ENCODE assay signal across 14 mouse cellular contexts in genomic region chr6:83014482-83015466, GRCm38 (mm10). TPM values are rescaled to one million over a fixed set of nuclear protein-coding genes. Genes with fewer than 3 reads are reported as not detected.
A peak's percentile ranks its signal among the peaks of the same experiment; 100 is the strongest.
DNase-seq lines count a peak whose midpoint lies in the region; ATAC-seq and TF ChIP-seq lines count a peak whose summit lies in the region.
"Had no signal": no experiment of that assay in that cellular context is flagged by ENCODE, and none has a peak within 500 bp of the region (broad histone marks: within the 10 kb centered on the region; RNA-seq: fewer than 3 reads in every experiment).

No protein-coding gene starts in this region.

- H3K27ac ChIP-seq in liver, postnatal 0 days (ENCODE audit: low read depth), result peak overlapping the region; percentile 97
- H3K27ac ChIP-seq: forebrain, embryonic 15.5 days; heart, embryonic 15.5 days; kidney, postnatal 0 days had no signal

- intact Hi-C loops in left cerebral cortex, postnatal 36 days (cut with DNase I), result no loop called here

- TF ChIP-seq CTCF in liver, postnatal 0 days (IDR thresholded peaks at IDR 0.05; ENCODE audit: low read depth), result no peak

- H3K4me2 ChIP-seq in liver, postnatal 0 days (ENCODE audit: low read depth, low read length), result peak overlapping the region; percentile 42
- H3K4me2 ChIP-seq: forebrain, embryonic 15.5 days; heart, embryonic 15.5 days had no signal

- 43% methylated on average over 12 of the region's 12 CpGs for WGBS in liver, postnatal 0 days (ENCODE audit: insufficient replicate concordance)

- no peak overlapping the region for H3K4me3 ChIP-seq in liver, postnatal 0 days (ENCODE audit: low read depth, low read length)
- H3K4me3 ChIP-seq: forebrain, embryonic 15.5 days; heart, embryonic 15.5 days had no signal

- H3K36me3 ChIP-seq in liver, postnatal 0 days (replicated peaks; ENCODE audit: insufficient read depth, low read length), result no peaks in the 10 kb centered on the region
- H3K36me3 ChIP-seq: forebrain, embryonic 15.5 days; heart, embryonic 15.5 days had no signal

- peak overlapping the region; percentile 57 for H3K9ac ChIP-seq in liver, postnatal 0 days (replicated peaks)
- H3K9ac ChIP-seq: forebrain, embryonic 15.5 days; heart, embryonic 15.5 days had no signal

- DNase-seq in adrenal gland, adult 2 months, result peak; percentile 59
- DNase-seq in adrenal gland, postnatal 10 days, result no peak
- peak; percentile 38 for DNase-seq in 3134 (ENCODE audit: extremely low read depth, insufficient read length, low spot score)
- DNase-seq in c-Kit-positive CD71-positive TER-119-negative erythroid progenitor cells, embryonic 14.5 days (ENCODE audit: low read depth), result peak; percentile 80
- peak; percentile 78 for DNase-seq in liver, postnatal 0 days
- no peak for DNase-seq in left cerebral cortex, postnatal 36 days (ENCODE audit: low spot score in 2 of 2)
- no peak for DNase-seq in kidney, adult 11 months
- DNase-seq in yolk sac, embryonic 10.5 days (ENCODE audit: low spot score), result no peak
- DNase-seq: B cell, adult 2 months; lung, postnatal 10 days; right cerebral cortex, postnatal 4 days had no signal

- H3K4me1 ChIP-seq in liver, postnatal 0 days (ENCODE audit: insufficient read depth), result peaks cover 48% of the 10 kb centered on the region
- H3K4me1 ChIP-seq: forebrain, embryonic 15.5 days had no signal

- peak; percentile 98 for ATAC-seq in liver, postnatal 0 days
- ATAC-seq: forebrain, embryonic 15.5 days had no signal

- no peaks in the 10 kb centered on the region for H3K9me3 ChIP-seq in liver, postnatal 0 days (ENCODE audit: low read length)
- H3K9me3 ChIP-seq: forebrain, embryonic 15.5 days; heart, embryonic 15.5 days had no signal

- peak; percentile 93 for TF ChIP-seq EP300 in liver, postnatal 0 days (IDR thresholded peaks at IDR 0.05; ENCODE audit: low read depth)

- no peaks in the 10 kb centered on the region for H3K27me3 ChIP-seq in liver, postnatal 0 days (ENCODE audit: insufficient read depth, low read length)
- H3K27me3 ChIP-seq: forebrain, embryonic 15.5 days; heart, embryonic 15.5 days had no signal

RNA-seq across cellular contexts. Expression of gene Dok1, which starts 18.5 kb away (rescaled TPM):
- total RNA-seq in adrenal gland, adult 2 months (2021), result 10 to 100 TPM in 1 of 2 experiments, 1 to 10 TPM in 1; 7.5 to 13.5 TPM
- 7.9 and 11.7 TPM in 2 replicates for polyA plus RNA-seq in adrenal gland, adult 2 months (2012; rRNA removed)
- total RNA-seq in adrenal gland, postnatal 10 days (2021), result 10 to 100 TPM in 1 of 2 experiments, 1 to 10 TPM in 1; 9.8 to 11.2 TPM
- polyA plus RNA-seq in liver, postnatal 0 days (2015; fragmentation: Nextera tagmentation; extraction: Ambion mirVana), result 11.3 and 11.8 TPM in 2 replicates
- 1 to 10 TPM; 1.9 to 2.3 TPM for total RNA-seq in left cerebral cortex, postnatal 36 days (2021)

RNA-seq across cellular contexts. Expression of gene Loxl3, which starts 19.2 kb away (rescaled TPM):
- total RNA-seq in adrenal gland, adult 2 months (2021), result 1 to 10 TPM; 1.1 to 3.5 TPM
- polyA plus RNA-seq in adrenal gland, adult 2 months (2012; rRNA removed), result 2.8 and 2.9 TPM in 2 replicates
- 1 to 10 TPM; 4.8 to 6.0 TPM for total RNA-seq in adrenal gland, postnatal 10 days (2021)
- polyA plus RNA-seq in liver, postnatal 0 days (2015; fragmentation: Nextera tagmentation; extraction: Ambion mirVana), result 1.2 and 1.7 TPM in 2 replicates
- 1 to 10 TPM; 2.7 to 4.9 TPM for total RNA-seq in left cerebral cortex, postnatal 36 days (2021)

RNA-seq across cellular contexts. Expression of gene Aup1, which starts 39.5 kb away (rescaled TPM):
- total RNA-seq in adrenal gland, adult 2 months (2021), result 100 to 1,000 TPM; 174 to 228 TPM
- 1,190 and 1,486 TPM in 2 replicates for polyA plus RNA-seq in adrenal gland, adult 2 months (2012; rRNA removed)
- 100 to 1,000 TPM; 143 to 149 TPM for total RNA-seq in adrenal gland, postnatal 10 days (2021)
- 175 and 180 TPM in 2 replicates for polyA plus RNA-seq in liver, postnatal 0 days (2015; fragmentation: Nextera tagmentation; extraction: Ambion mirVana)
- 100 to 1,000 TPM; 112 to 131 TPM for total RNA-seq in left cerebral cortex, postnatal 36 days (2021)

RNA-seq across cellular contexts. Expression of gene Htra2, which starts 40.3 kb away (rescaled TPM):
- total RNA-seq in adrenal gland, adult 2 months (2021), result 10 to 100 TPM; 42.6 to 63.6 TPM
- 74.2 and 89.8 TPM in 2 replicates for polyA plus RNA-seq in adrenal gland, adult 2 months (2012; rRNA removed)
- 10 to 100 TPM; 53.4 to 60.5 TPM for total RNA-seq in adrenal gland, postnatal 10 days (2021)
- 33.8 and 34.7 TPM in 2 replicates for polyA plus RNA-seq in liver, postnatal 0 days (2015; fragmentation: Nextera tagmentation; extraction: Ambion mirVana)
- 10 to 100 TPM; 41.6 to 48.5 TPM for total RNA-seq in left cerebral cortex, postnatal 36 days (2021)

RNA-seq across cellular contexts. Expression of gene Dqx1, which starts 42.9 kb away (rescaled TPM):
- total RNA-seq in adrenal gland, adult 2 months (2021), result 1 to 10 TPM; 2.1 to 2.5 TPM
- polyA plus RNA-seq in adrenal gland, adult 2 months (2012; rRNA removed), result 2.6 and 2.7 TPM in 2 replicates
- total RNA-seq in adrenal gland, postnatal 10 days (2021), result 1 to 10 TPM; 3.7 TPM
- polyA plus RNA-seq in liver, postnatal 0 days (2015; fragmentation: Nextera tagmentation; extraction: Ambion mirVana), result 7.5 and 8.2 TPM in 2 replicates
- total RNA-seq in left cerebral cortex, postnatal 36 days (2021), result under 1 TPM; 0.37 to 0.97 TPM

Comparison
In these comparisons a context has a peak if more than half of its experiments do, and no peak if none do; other contexts are left out.
1. DNase-seq: peak in adrenal gland, adult 2 months (single experiment), 3134 (single experiment), c-Kit-positive CD71-positive TER-119-negative erythroid progenitor cells, embryonic 14.5 days (single experiment) and liver, postnatal 0 days (single experiment); none in adrenal gland, postnatal 10 days (single experiment), left cerebral cortex, postnatal 36 days (0 of 2), kidney, adult 11 months (single experiment) and yolk sac, embryonic 10.5 days (single experiment).